Mouse (Mus musculus) liver, embryonic 15.5 days (tissue): ENCODE data around the gene Zbtb44. TPM values are rescaled to one million over a fixed set of nuclear protein-coding genes. Genes with fewer than 3 reads are reported as not detected.

Source experiments
- ATAC-seq: fragments of 200-750 bp; cut with Nextera tagmentation; 2 replicates; pipeline ENCODE4 v1.8.0; 2017; ENCODE audit warnings: moderate number of reproducible peaks, mild to moderate bottlenecking, moderate library complexity; ENCODE audit not compliant: insufficient read depth
- H3K27ac ChIP-seq: fragments of 300-500 bp; sonication (generic); replicated peaks from 2 replicates; pipeline ENCODE4 v1.5.1; 2015; ENCODE audit warnings: mild to moderate bottlenecking, inconsistent platforms
- H3K27me3 ChIP-seq: fragments of 300-500 bp; sonication (generic); 2 replicates; pipeline ENCODE4 v1.6.1; 2015; ENCODE audit warnings: mild to moderate bottlenecking, inconsistent platforms
- H3K36me3 ChIP-seq: fragments of 300-500 bp; sonication (generic); replicated peaks from 2 replicates; pipeline ENCODE4 v1.6.1; 2015; ENCODE audit warnings: moderate library complexity, mild to moderate bottlenecking, inconsistent platforms
- H3K4me1 ChIP-seq: fragments of 300-500 bp; sonication (generic); replicated peaks from 2 replicates; pipeline ENCODE4 v1.6.1; 2015; ENCODE audit warnings: inconsistent platforms
- H3K4me2 ChIP-seq: fragments of 300-500 bp; sonication (generic); 2 replicates; pipeline ENCODE4 v1.6.1; 2015; ENCODE audit warnings: moderate library complexity, mild to moderate bottlenecking, inconsistent platforms
- H3K4me3 ChIP-seq: fragments of 300-500 bp; sonication (generic); replicated peaks from 2 replicates; pipeline ENCODE4 v1.5.1; 2015; ENCODE audit warnings: mild to moderate bottlenecking, inconsistent platforms
- H3K9ac ChIP-seq: fragments of 300-500 bp; sonication (generic); 2 replicates; pipeline ENCODE4 v1.6.1; 2015; ENCODE audit warnings: moderate library complexity, mild to moderate bottlenecking, inconsistent platforms
- H3K9me3 ChIP-seq: fragments of 300-500 bp; sonication (generic); replicated peaks from 2 replicates; pipeline ENCODE4 v1.6.1; 2016; ENCODE audit warnings: inconsistent platforms
- WGBS: fragments of 180-500 bp; shearing (Covaris S2); methylation state at CpG from one replicate; pipeline ENCODE4 v1.1.7; 2015; ENCODE audit warnings: mixed read lengths; ENCODE audit not compliant: insufficient replicate concordance; 5-methylcytosine and 5-hydroxymethylcytosine counted together
- polyA plus RNA-seq: library from polyadenylated mRNA; unstranded; fragments of >200 nt; fragmentation: Nextera tagmentation; extraction: Ambion mirVana; gene quantifications from 2 replicates; pipeline ENCODE4 v1.2.1, GENCODE M21; 2015

Gene Zbtb44
- polyA plus RNA-seq, 1 experiment from 2014 or later, result 7.2 TPM

DNA sequence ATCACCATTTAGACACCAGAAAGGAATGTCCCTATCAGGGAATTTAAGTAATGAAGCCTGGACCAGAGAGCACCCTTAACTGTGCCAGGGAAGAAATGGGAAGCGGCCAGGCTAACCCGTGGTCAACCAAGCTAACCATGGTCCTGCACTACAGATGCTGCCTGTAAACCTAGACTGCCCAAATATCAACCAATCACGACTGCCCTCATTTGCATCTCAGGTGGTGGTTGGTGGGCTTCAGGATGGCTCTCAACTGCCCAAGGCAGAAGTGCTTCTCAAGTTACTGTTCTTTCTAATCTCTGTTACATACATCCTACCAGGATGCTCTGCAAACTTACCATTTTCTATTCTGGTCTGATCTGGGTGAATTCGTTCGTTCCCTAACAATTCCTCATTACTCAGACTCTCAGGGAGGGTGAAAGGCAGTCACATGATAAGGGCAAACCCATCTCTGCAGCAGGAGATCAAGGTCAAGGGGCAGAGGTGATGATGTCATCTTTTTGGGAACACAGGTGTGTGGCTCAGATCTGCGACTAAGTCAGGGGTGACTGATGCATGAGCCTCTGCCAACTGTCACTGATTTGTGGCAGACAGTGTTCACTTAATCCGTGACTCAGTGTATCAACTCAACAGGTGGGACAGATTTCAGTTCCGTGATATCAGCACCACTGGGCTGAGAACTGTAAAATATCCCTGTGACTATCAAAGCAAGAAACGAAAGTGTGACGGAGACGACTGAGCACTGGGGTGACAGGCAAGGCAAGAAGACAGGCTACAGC lies 88.3 kb downstream of the Zbtb44 start:
- Histone ChIP-seq H3K27me3 (peaks cover 19% of the 10 kb centered on the region; the same call in 1 of the 2 replicates), H3K27ac (no peak overlapping the region), H3K9me3 (no peaks in the 10 kb centered on the region), H3K4me3 (no peak overlapping the region), H3K4me1 (no peaks in the 10 kb centered on the region), H3K9ac (no peak overlapping the region), H3K36me3 (no peaks in the 10 kb centered on the region), H3K4me2 (no peak overlapping the region)
- ATAC-seq, result no peak
- 24% methylated on average over 11 of the region's 11 CpGs for WGBS

DNA sequence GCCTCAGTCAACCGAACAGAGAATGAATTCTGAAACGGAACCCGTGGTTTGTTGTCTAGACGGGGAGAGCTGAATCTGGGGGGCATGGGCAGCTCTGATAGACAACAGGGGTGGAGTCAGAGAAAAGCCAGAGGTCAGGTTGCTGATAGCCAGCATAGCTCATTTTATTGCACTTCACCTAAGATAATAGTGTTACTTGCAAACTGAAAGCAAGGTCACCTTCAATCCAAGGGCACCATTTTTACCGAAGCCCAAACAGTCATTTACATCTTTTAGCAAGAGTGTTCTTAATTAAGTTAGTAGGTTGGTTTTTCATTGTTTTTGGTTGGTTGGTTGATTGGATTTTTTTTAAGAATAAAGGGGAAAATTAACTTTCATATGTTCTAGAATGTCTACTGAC lies 89.0 kb downstream of the Zbtb44 start:
- H3K4me3 ChIP-seq, result no peak overlapping the region
- WGBS, result 18% methylated on average over 5 of the region's 5 CpGs
- no peak overlapping the region for H3K4me2 ChIP-seq
- H3K27me3 ChIP-seq, result peaks cover 19% of the 10 kb centered on the region; the same call in 1 of the 2 replicates
- no peak overlapping the region for H3K9ac ChIP-seq
- H3K4me1 ChIP-seq, result no peaks in the 10 kb centered on the region
- no peak for ATAC-seq
- no peaks in the 10 kb centered on the region for H3K9me3 ChIP-seq
- no peaks in the 10 kb centered on the region for H3K36me3 ChIP-seq
- no peak overlapping the region for H3K27ac ChIP-seq

DNA sequence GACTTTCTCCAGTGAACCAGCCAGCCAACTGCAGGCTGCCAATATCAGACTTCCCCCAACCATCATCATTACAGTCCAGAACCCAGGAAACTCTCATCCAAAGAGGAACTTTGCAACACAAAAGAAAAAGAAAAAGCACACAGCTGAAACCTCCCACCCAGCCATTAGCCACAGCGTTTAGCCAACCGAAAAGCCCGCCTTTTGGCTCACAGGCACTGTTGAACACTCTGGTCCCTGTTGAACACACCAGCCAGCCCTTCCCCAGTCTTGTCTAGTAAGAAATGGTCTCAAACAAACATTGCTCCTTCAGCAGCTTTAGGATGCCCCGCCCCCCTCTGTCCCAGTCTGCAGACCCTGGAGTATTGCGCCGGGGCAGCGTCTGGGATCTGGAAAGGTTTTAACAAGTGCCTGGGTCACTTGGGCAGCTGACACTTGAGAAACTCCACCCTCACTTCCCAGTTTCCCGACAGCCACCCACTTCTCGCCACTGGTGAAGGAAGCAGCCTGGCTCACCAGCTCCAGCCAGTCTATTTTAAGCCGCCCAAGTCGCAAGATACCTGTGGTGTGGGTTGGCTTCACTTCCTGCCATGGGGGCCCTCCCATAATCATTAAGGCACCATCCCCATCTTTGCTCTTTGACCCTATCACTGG lies 89.6 kb downstream of the Zbtb44 start:
- Histone ChIP-seq H3K4me2 (no peak overlapping the region), H3K27ac (no peak overlapping the region), H3K9me3 (no peaks in the 10 kb centered on the region), H3K4me3 (no peak overlapping the region), H3K9ac (no peak overlapping the region), H3K4me1 (no peaks in the 10 kb centered on the region), H3K36me3 (no peaks in the 10 kb centered on the region), H3K27me3 (peaks cover 19% of the 10 kb centered on the region; the same call in 1 of the 2 replicates)
- no peak for ATAC-seq
- 45% methylated on average over 11 of the region's 11 CpGs for WGBS

DNA sequence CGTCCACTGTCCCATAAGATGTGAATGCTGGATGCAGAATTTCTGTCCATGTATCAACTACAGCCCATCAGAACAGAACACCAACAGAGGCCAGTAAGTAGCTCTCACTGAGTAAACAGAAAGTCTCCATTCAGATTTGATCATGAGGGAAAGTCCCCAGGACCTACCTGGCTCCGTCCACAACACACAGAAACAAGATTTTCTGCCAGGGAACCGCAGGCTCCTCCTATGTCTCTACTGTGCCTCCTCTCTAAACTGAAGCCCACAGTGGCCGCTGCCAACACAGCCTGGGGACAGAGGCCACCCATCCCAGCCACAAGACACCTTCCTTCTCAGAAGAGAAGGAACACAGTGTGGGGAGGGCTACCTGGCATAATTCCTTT lies 90.1 kb downstream of the Zbtb44 start:
- WGBS, result 46% methylated on average over 4 of the region's 4 CpGs
- no peaks in the 10 kb centered on the region for H3K4me1 ChIP-seq
- peaks cover 19% of the 10 kb centered on the region; the same call in 1 of the 2 replicates for H3K27me3 ChIP-seq
- no peak overlapping the region for H3K4me3 ChIP-seq
- H3K9me3 ChIP-seq, result no peaks in the 10 kb centered on the region
- H3K27ac ChIP-seq, result no peak overlapping the region
- no peak overlapping the region for H3K9ac ChIP-seq
- H3K4me2 ChIP-seq, result no peak overlapping the region
- no peak for ATAC-seq
- no peaks in the 10 kb centered on the region for H3K36me3 ChIP-seq

DNA sequence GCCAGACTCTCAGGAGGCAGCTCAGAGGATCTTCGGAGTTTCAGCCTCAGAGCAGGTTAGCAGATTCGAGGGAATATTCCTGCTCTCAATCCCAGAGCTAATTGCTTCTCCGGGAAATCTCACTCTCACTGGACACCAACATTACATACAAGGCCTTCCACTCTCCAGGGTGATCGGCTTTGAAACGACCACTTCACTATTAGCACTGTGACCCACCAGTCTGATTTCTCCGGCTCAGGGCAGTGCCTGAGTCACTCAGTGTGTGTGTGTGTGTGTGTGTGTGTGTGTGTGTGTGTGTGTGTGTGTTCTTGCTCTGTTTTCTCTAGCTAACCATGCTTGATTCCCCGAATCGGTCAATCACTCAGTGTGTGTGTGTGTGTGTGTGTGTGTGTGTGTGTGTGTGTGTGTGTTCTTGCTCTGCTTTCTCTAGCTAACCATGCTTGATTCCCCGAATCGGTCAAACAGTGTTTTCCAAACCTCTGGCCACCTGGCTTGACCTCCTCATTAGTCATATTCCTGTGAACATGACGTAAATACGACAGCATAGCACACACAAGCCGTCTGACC lies 92.1 kb downstream of the Zbtb44 start:
- Histone ChIP-seq H3K4me2 (no peak overlapping the region), H3K4me3 (no peak overlapping the region), H3K36me3 (no peaks in the 10 kb centered on the region), H3K4me1 (no peaks in the 10 kb centered on the region), H3K27me3 (peaks cover 26% of the 10 kb centered on the region; the same call in 1 of the 2 replicates), H3K9ac (no peak overlapping the region), H3K27ac (no peak overlapping the region), H3K9me3 (no peaks in the 10 kb centered on the region)
- 59% methylated on average over 13 of the region's 13 CpGs for WGBS
- no peak for ATAC-seq

Other genes with a start within 250 kb of the Zbtb44 start
- 0.60 and 0.79 TPM in 2 replicates for gene Adamts15, start 108.2 kb upstream of the Zbtb44 start, polyA plus RNA-seq
- gene Adamts8, start 88.1 kb upstream of the Zbtb44 start, polyA plus RNA-seq, result 0.13 and 0.15 TPM in 2 replicates
- 0.46 and 0.55 TPM in 2 replicates for gene St14, start 101.2 kb downstream of the Zbtb44 start, polyA plus RNA-seq
- 182 and 192 TPM in 2 replicates for gene Aplp2, start 181.2 kb downstream of the Zbtb44 start, polyA plus RNA-seq
- gene Prdm10, start 249.9 kb downstream of the Zbtb44 start, polyA plus RNA-seq, result 2.3 and 3.0 TPM in 2 replicates